Mouse (Mus musculus): ENCODE results near the gene Bmper.

Gene Bmper

GRCm38 (mm10) chr9:23436751-23437150 is 213.9 kb downstream of the Bmper start:
- no peak for DNase-seq (ENCODE audit: low spot score)

GRCm38 (mm10) chr9:23438662-23439061 is 215.8 kb downstream of the Bmper start:
- DNase-seq (ENCODE audit: low spot score): no peak

GRCm38 (mm10) chr9:23442168-23442567 is 219.3 kb downstream of the Bmper start:
- no peak for DNase-seq (ENCODE audit: low spot score)

GRCm38 (mm10) chr9:23444975-23445374 is 222.1 kb downstream of the Bmper start:
- no peak for DNase-seq (ENCODE audit: low spot score)

- DNase-seq (ENCODE audit: low spot score): no peak
Observed at GRCm38 (mm10) chr9:23447271-23447961, 224.5 kb downstream of the Bmper start.

- DNase-seq (ENCODE audit: low spot score): no peak
Observed at GRCm38 (mm10) chr9:23453309-23453708, 230.4 kb downstream of the Bmper start.

GRCm38 (mm10) chr9:23457186-23457585 is 234.3 kb downstream of the Bmper start:
- no peak for DNase-seq (ENCODE audit: low spot score)

GRCm38 (mm10) chr9:23460721-23461120 is 237.8 kb downstream of the Bmper start:
- peak; percentile 48 for DNase-seq (ENCODE audit: low spot score)

GRCm38 (mm10) chr9:23462949-23463608 is 240.2 kb downstream of the Bmper start:
- no peak for DNase-seq (ENCODE audit: low spot score)

GRCm38 (mm10) chr9:23464981-23465630 is 242.2 kb downstream of the Bmper start:
- no peak for DNase-seq (ENCODE audit: low spot score)

- DNase-seq (ENCODE audit: low spot score): no peak
Observed at GRCm38 (mm10) chr9:23469886-23470285, 247.0 kb downstream of the Bmper start.

GRCm38 (mm10) chr9:23485851-23486250 is 263.0 kb downstream of the Bmper start:
- DNase-seq (ENCODE audit: low spot score): no peak

GRCm38 (mm10) chr9:23486725-23487378 is 264.0 kb downstream of the Bmper start:
- DNase-seq (ENCODE audit: low spot score): no peak

- DNase-seq (ENCODE audit: low spot score): no peak
Observed at GRCm38 (mm10) chr9:23488265-23488664, 265.4 kb downstream of the Bmper start.

- no peak for DNase-seq (ENCODE audit: low spot score)
Observed at GRCm38 (mm10) chr9:23495400-23495799, 272.5 kb downstream of the Bmper start.

- no peak for DNase-seq (ENCODE audit: low spot score)
Observed at GRCm38 (mm10) chr9:23497626-23498025, 274.8 kb downstream of the Bmper start.

GRCm38 (mm10) chr9:23533870-23534269 is 311.0 kb downstream of the Bmper start:
- DNase-seq (ENCODE audit: low spot score): no peak

Measured in testis, postnatal 10 days (tissue).